Mouse (Mus musculus) mammary gland, adult 2 months (tissue): Measurements from ENCODE around the gene Ap3m1. TPM values are rescaled to one million over a fixed set of nuclear protein-coding genes. Genes with fewer than 3 reads are reported as not detected.

Source experiments
- polyA plus RNA-seq: library from polyadenylated mRNA; depleted of rRNA; stranded (reverse); fragments of >200 nt; gene quantifications from 2 replicates; pipeline ENCODE4 v1.2.3, GENCODE M21; 2012; ENCODE audit warnings: low replicate concordance; rRNA removed

The Ap3m1 gene
- 13.2 and 41.1 TPM in 2 replicates for polyA plus RNA-seq

GRCm38 (mm10) chr14:21052112-21052780 lies at the start of gene Ap3m1, which contains the start of gene Adk:
Gene Ap3m1 (minus strand): TSS chr14:21052508.
Gene Adk (plus strand): TSS chr14:21052574.

Other genes starting within 250 kb of the Ap3m1 start
- gene Plau, start 215.8 kb downstream of the Ap3m1 start, polyA plus RNA-seq = 12.3 and 25.1 TPM in 2 replicates
- gene Vcl, start 123.1 kb downstream of the Ap3m1 start, polyA plus RNA-seq = 39.9 and 63.5 TPM in 2 replicates
- gene Adk, start 66 bp upstream of the Ap3m1 start, polyA plus RNA-seq = 18.0 and 51.1 TPM in 2 replicates